Mouse (Mus musculus) limb, embryonic 13.5 days (tissue): ENCODE measurements around the gene Cul1. TPM values are rescaled to one million over a fixed set of nuclear protein-coding genes. Genes with fewer than 3 reads are reported as not detected.

ENCODE experiments used
- ATAC-seq: fragments of 200-750 bp; cut with Nextera tagmentation; 2 replicates; pipeline ENCODE4 v1.8.0; 2017; ENCODE audit warnings: low read depth, moderate number of reproducible peaks, moderate TSS enrichment; ENCODE audit not compliant: low FRiP score
- H3K27ac ChIP-seq: fragments of 300-500 bp; sonication (generic); 2 replicates; pipeline ENCODE4 v1.5.1; 2015; ENCODE audit warnings: inconsistent platforms, mild to moderate bottlenecking, moderate library complexity
- H3K27me3 ChIP-seq: fragments of 300-500 bp; sonication (generic); 2 replicates; pipeline ENCODE4 v1.6.1; 2015; ENCODE audit warnings: mild to moderate bottlenecking, inconsistent platforms
- H3K36me3 ChIP-seq: fragments of 300-500 bp; sonication (generic); 2 replicates; pipeline ENCODE4 v1.6.1; 2015; ENCODE audit warnings: inconsistent platforms, mild to moderate bottlenecking, moderate library complexity
- H3K4me1 ChIP-seq: fragments of 300-500 bp; sonication (generic); 2 replicates; pipeline ENCODE4 v1.6.1; 2015; ENCODE audit warnings: inconsistent platforms
- H3K4me2 ChIP-seq: fragments of 300-500 bp; sonication (generic); replicated peaks from 2 replicates; pipeline ENCODE4 v1.6.1; 2015; ENCODE audit warnings: inconsistent platforms, mild to moderate bottlenecking, moderate library complexity
- H3K4me3 ChIP-seq: fragments of 300-500 bp; sonication (generic); 2 replicates; pipeline ENCODE4 v1.5.1; 2015; ENCODE audit warnings: moderate library complexity, mild to moderate bottlenecking, inconsistent platforms
- H3K9ac ChIP-seq: fragments of 300-500 bp; sonication (generic); 2 replicates; pipeline ENCODE4 v1.6.1; 2015; ENCODE audit warnings: mild to moderate bottlenecking, inconsistent platforms
- H3K9me3 ChIP-seq: fragments of 300-500 bp; sonication (generic); 2 replicates; pipeline ENCODE4 v1.6.1; 2016; ENCODE audit warnings: inconsistent platforms
- WGBS: fragments of 180-500 bp; shearing (Covaris S2); methylation state at CpG from one replicate; pipeline ENCODE4 v1.1.7; 2015; 5-methylcytosine and 5-hydroxymethylcytosine counted together
- polyA plus RNA-seq: library from polyadenylated mRNA; unstranded; fragments of >200 nt; fragmentation: Nextera tagmentation; extraction: Ambion mirVana; gene quantifications from 2 replicates; pipeline ENCODE4 v1.2.1, GENCODE M21; 2015

Gene Cul1
- polyA plus RNA-seq, 1 experiment from 2014 or later, result 148 TPM

- Histone ChIP-seq H3K4me3 (peak overlapping the region; percentile 96), H3K27ac (peak overlapping the region; percentile 98), H3K4me2 (peak overlapping the region; percentile 79), H3K9ac (peak overlapping the region; percentile 99), H3K9me3 (no peaks in the 10 kb centered on the region), H3K4me1 (peaks cover 27% of the 10 kb centered on the region), H3K27me3 (no peaks in the 10 kb centered on the region), H3K36me3 (no peaks in the 10 kb centered on the region)
- under 1% methylated on average over 42 of the region's 42 CpGs for WGBS
- peak; percentile 61 for ATAC-seq
Measured at GRCm38 (mm10) chr6:47453522-47454130, 428 bp downstream of the Cul1 start.

DNA sequence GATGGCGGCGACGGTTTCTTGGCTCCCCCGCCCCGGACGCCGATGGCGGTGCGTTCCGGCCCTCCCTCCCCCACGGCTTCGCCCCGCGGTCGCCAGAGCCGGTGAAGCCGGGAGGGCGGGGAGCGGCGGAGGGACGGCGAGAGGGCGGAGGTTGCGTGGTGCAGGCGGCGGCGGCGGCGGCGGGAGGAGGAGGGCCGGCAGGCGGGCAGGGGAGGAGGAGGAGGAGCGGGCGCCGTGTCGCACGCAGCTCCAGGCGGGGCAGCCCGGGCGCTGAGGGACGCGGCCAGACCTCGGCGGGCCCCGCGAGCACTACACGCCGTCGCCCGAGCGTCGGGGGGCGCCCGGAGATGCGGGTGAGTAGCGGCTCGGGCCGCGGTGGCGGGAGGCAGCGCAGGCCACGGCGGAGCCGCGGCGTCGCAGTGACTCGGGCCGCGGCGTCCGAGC is 955 bp downstream of the Cul1 start:
- Histone ChIP-seq H3K27me3 (no peaks in the 10 kb centered on the region), H3K4me1 (peaks cover 29% of the 10 kb centered on the region), H3K27ac (peak overlapping the region; percentile 98), H3K4me2 (peak overlapping the region; percentile 79), H3K9me3 (no peaks in the 10 kb centered on the region), H3K4me3 (peak overlapping the region; percentile 96), H3K36me3 (no peaks in the 10 kb centered on the region), H3K9ac (peak overlapping the region; percentile 99)
- 0% methylated on average over 46 of the region's 72 CpGs for WGBS
- peak; percentile 90 for ATAC-seq

DNA sequence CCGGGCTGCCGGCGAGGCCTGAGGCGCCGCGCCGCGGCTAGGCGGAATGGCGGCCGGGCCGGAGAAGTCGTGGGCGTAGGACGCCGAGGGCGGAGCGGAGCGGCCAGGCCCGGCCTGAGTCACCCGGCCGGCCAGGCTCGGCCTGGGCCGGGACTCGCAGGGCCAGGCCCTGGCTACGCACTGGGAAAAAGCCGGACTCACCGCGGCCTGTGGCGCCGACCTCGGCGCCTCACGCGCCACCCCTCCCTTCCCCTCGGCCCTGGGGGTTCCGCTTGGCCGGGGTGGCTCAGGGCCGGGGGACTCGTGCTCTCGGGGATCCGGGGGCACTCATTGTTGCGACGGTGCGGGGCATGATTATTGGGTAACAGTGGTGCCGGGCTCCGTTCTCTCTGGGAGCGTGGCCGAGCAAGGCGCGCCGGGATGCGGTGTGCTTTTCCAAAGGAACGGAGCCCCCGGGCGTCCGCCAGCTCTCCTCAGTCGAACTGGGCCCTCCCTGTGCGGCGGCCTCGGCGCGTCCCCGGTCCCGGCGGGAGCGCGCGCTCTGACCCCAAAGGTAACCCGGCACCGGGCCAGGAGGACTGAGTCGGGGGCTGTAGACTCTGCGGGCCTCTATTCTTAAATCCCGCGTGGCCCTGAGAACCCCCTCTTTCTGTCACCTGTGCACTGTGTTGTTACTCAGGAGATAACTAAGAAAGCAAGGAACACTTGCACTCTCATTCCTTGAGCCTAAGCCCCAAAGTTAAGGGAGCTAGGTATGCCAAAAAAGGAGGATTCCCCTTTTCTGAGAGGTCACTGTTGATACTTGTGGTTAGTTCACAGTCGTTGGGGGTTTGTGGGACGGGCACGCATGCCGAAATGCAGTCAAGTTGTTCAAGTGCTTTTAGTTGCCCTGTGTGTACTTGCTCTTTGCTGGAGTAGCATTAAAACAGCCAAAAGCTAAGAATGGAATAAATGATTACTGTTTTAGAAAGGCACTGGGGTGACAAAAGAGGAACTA is 1.7 kb downstream of the Cul1 start:
- peak overlapping the region; percentile 99 for H3K9ac ChIP-seq
- no peaks in the 10 kb centered on the region for H3K36me3 ChIP-seq
- peaks cover 29% of the 10 kb centered on the region for H3K4me1 ChIP-seq
- peak; percentile 74 for ATAC-seq
- H3K9me3 ChIP-seq, result no peaks in the 10 kb centered on the region
- H3K4me2 ChIP-seq, result peak overlapping the region; percentile 79
- peak overlapping the region; percentile 96 for H3K4me3 ChIP-seq
- no peaks in the 10 kb centered on the region for H3K27me3 ChIP-seq
- under 1% methylated on average over 73 of the region's 79 CpGs for whole genome bisulfite sequencing
- H3K27ac ChIP-seq, result peak overlapping the region; percentile 98

GRCm38 (mm10) chr6:47455843-47456242 is 2.6 kb downstream of the Cul1 start:
- Histone ChIP-seq H3K4me3 (peak overlapping the region; percentile 96), H3K4me1 (peaks cover 29% of the 10 kb centered on the region), H3K9ac (peak overlapping the region; percentile 99), H3K36me3 (no peaks in the 10 kb centered on the region), H3K27me3 (no peaks in the 10 kb centered on the region), H3K9me3 (no peaks in the 10 kb centered on the region), H3K27ac (no peak overlapping the region), H3K4me2 (peak overlapping the region; percentile 79)
- 82% methylated on average over 1 of the region's 1 CpGs for WGBS
- no peak for ATAC-seq

- H3K4me1 ChIP-seq, result peaks cover 29% of the 10 kb centered on the region
- no peak overlapping the region for H3K4me3 ChIP-seq
- H3K9me3 ChIP-seq, result no peaks in the 10 kb centered on the region
- ATAC-seq, result no peak
- H3K27me3 ChIP-seq, result no peaks in the 10 kb centered on the region
- no peak overlapping the region for H3K9ac ChIP-seq
- no peak overlapping the region for H3K27ac ChIP-seq
- H3K4me2 ChIP-seq, result no peak overlapping the region
- 75% methylated on average over 2 of the region's 2 CpGs for WGBS
- no peaks in the 10 kb centered on the region for H3K36me3 ChIP-seq
Measured at GRCm38 (mm10) chr6:47456853-47457252, 3.7 kb downstream of the Cul1 start.

DNA sequence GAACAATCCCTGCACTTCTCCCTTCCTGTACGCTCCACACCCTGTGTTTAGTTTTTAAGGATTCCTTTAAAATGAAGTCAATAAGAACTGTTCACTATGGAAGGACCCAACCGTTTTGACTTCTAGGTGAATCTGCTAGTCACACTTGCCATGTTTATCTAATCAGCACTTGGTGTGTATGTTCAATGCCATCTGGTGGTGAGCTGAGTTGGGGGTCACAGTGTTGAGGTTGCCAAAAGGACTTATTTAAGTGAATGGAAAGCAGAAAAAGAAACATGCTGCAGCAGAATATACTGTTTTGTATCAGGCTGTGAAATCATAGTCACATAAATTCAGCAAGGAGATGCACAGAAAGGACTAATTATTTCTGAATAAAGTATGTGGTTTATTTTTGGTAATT is 12.2 kb downstream of the Cul1 start:
- H3K36me3 ChIP-seq, result peaks cover 5% of the 10 kb centered on the region; the same call in 1 of the 2 replicates
- H3K4me1 ChIP-seq, result no peaks in the 10 kb centered on the region
- no peak overlapping the region for H3K27ac ChIP-seq
- peaks cover 5% of the 10 kb centered on the region for H3K9me3 ChIP-seq
- no peak overlapping the region for H3K4me2 ChIP-seq
- ATAC-seq, result no peak
- H3K9ac ChIP-seq, result no peak overlapping the region
- H3K4me3 ChIP-seq, result no peak overlapping the region
- H3K27me3 ChIP-seq, result no peaks in the 10 kb centered on the region
- 78% methylated on average over 2 of the region's 2 CpGs for WGBS

- H3K4me1 ChIP-seq, result no peaks in the 10 kb centered on the region
- H3K27ac ChIP-seq, result no peak overlapping the region
- WGBS, result 89% methylated on average over 2 of the region's 2 CpGs
- no peak for ATAC-seq
- peaks cover 5% of the 10 kb centered on the region for H3K9me3 ChIP-seq
- no peak overlapping the region for H3K4me2 ChIP-seq
- H3K9ac ChIP-seq, result no peak overlapping the region
- H3K36me3 ChIP-seq, result peaks cover 5% of the 10 kb centered on the region; the same call in 1 of the 2 replicates
- no peaks in the 10 kb centered on the region for H3K27me3 ChIP-seq
- H3K4me3 ChIP-seq, result no peak overlapping the region
Measured at GRCm38 (mm10) chr6:47466488-47466887, 13.3 kb downstream of the Cul1 start.

DNA sequence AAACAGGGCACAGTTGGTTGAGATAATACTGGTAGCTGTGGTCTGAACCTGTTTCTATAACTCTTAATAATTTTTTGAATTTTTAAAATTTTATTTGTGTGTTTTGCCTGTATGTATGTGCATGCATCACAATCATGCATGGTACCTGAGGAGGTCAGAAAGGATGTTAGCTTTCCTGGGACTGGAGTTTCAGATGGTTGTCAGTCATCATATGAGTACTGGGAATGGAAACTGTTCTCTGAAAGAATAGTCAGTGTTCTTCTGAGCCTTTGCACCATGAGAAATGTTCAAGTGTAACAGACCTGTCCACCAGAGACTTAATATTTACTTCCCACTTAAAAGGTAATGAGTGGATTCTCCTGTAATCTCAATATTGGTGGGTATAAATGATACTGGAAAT is 13.9 kb downstream of the Cul1 start:
- no peak overlapping the region for H3K9ac ChIP-seq
- H3K4me2 ChIP-seq, result no peak overlapping the region
- H3K9me3 ChIP-seq, result peaks cover 5% of the 10 kb centered on the region
- ATAC-seq, result no peak
- H3K27ac ChIP-seq, result no peak overlapping the region
- H3K4me3 ChIP-seq, result no peak overlapping the region
- no peaks in the 10 kb centered on the region for H3K27me3 ChIP-seq
- peaks cover 5% of the 10 kb centered on the region; the same call in 1 of the 2 replicates for H3K36me3 ChIP-seq
- H3K4me1 ChIP-seq, result no peaks in the 10 kb centered on the region

DNA sequence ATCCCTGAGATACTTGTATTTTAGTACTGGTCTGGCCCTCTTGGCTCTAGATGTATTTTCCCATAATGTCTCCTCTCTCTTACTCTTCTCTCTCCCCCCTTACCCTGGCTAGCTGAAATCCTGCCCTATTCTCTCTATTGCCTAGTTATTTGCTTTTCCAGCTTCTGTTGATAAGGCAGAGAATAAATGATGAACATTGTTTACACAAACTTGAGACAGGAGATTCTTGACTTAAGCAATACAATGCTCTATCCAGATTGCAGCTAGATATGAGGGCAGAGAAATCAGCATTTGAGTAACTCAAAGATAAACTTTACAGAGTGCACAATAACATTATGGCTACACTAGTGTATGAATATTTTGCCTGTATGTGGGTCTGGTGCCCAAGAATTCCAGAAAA is 16.6 kb downstream of the Cul1 start:
- Histone ChIP-seq H3K9me3 (peaks cover 5% of the 10 kb centered on the region), H3K4me2 (no peak overlapping the region), H3K27ac (no peak overlapping the region), H3K4me3 (no peak overlapping the region), H3K36me3 (peaks cover 15% of the 10 kb centered on the region; the same call in 1 of the 2 replicates), H3K27me3 (no peaks in the 10 kb centered on the region), H3K9ac (no peak overlapping the region), H3K4me1 (no peaks in the 10 kb centered on the region)
- ATAC-seq, result no peak

- Histone ChIP-seq H3K4me2 (no peak overlapping the region), H3K9ac (no peak overlapping the region), H3K36me3 (peaks cover 15% of the 10 kb centered on the region; the same call in 1 of the 2 replicates), H3K27me3 (no peaks in the 10 kb centered on the region), H3K4me3 (no peak overlapping the region), H3K9me3 (peaks cover 5% of the 10 kb centered on the region), H3K27ac (no peak overlapping the region), H3K4me1 (no peaks in the 10 kb centered on the region)
- ATAC-seq, result no peak
Measured at GRCm38 (mm10) chr6:47472444-47472843, 19.2 kb downstream of the Cul1 start.

DNA sequence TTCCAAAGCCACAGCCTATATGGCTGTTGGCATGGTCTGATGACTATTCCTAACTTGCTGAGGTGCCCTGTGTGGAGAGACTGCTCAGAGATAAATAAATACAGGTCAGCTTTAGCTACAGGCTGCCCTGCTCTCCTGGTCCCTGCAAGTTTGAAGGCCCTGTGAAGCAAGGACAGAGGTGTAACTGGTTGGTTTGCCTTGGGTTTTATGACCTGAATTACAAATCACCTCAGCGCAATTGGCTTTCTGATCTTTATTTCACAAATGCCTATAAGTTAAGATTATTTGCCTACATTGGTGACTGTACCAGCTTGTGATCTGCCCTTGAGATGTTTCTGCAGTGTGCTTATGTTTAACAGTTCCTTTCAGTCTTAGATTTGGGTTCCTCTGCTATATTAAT is 28.8 kb downstream of the Cul1 start:
- no peak for ATAC-seq
- Histone ChIP-seq H3K27ac (no peak overlapping the region), H3K4me1 (no peaks in the 10 kb centered on the region), H3K9ac (no peak overlapping the region), H3K27me3 (no peaks in the 10 kb centered on the region), H3K9me3 (no peaks in the 10 kb centered on the region), H3K4me2 (no peak overlapping the region), H3K4me3 (no peak overlapping the region), H3K36me3 (peaks cover 20% of the 10 kb centered on the region)
- 95% methylated on average over 1 of the region's 1 CpGs for WGBS

- H3K4me2 ChIP-seq, result no peak overlapping the region
- no peak overlapping the region for H3K27ac ChIP-seq
- no peaks in the 10 kb centered on the region for H3K27me3 ChIP-seq
- H3K9ac ChIP-seq, result no peak overlapping the region
- no peaks in the 10 kb centered on the region for H3K9me3 ChIP-seq
- ATAC-seq, result no peak
- no peak overlapping the region for H3K4me3 ChIP-seq
- peaks cover 9% of the 10 kb centered on the region; the same call in 1 of the 2 replicates for H3K36me3 ChIP-seq
- H3K4me1 ChIP-seq, result no peaks in the 10 kb centered on the region
- WGBS, result 79% methylated on average over 4 of the region's 4 CpGs
Measured at GRCm38 (mm10) chr6:47494562-47494961, 41.4 kb downstream of the Cul1 start.
